Mouse (Mus musculus) embryonic facial prominence, embryonic 10.5 days (tissue): ENCODE results near the gene Gpc6. TPM values are rescaled to one million over a fixed set of nuclear protein-coding genes. Genes with fewer than 3 reads are reported as not detected.

Source experiments
- DNase-seq: peaks from one replicate; pipeline ENCODE4 v3.0.0-alpha.2; 2017; ENCODE audit warnings: low spot score
- H3K27ac ChIP-seq: fragments of 300-500 bp; sonication (generic); replicated peaks from 2 replicates; pipeline ENCODE4 v1.5.1; 2016; ENCODE audit warnings: mild to moderate bottlenecking
- H3K27me3 ChIP-seq: fragments of 300-500 bp; sonication (generic); replicated peaks from 2 replicates; pipeline ENCODE4 v1.6.1; 2016; ENCODE audit warnings: low read depth, mild to moderate bottlenecking; ENCODE audit not compliant: poor library complexity, severe bottlenecking
- H3K36me3 ChIP-seq: fragments of 300-500 bp; sonication (generic); replicated peaks from 2 replicates; pipeline ENCODE4 v1.6.1; 2016; ENCODE audit warnings: mild to moderate bottlenecking, moderate library complexity
- H3K4me1 ChIP-seq: fragments of 300-500 bp; sonication (generic); 2 replicates; pipeline ENCODE4 v1.6.1; 2016
- H3K4me3 ChIP-seq: fragments of 300-500 bp; sonication (generic); 2 replicates; pipeline ENCODE4 v1.5.1; 2016; ENCODE audit warnings: mild to moderate bottlenecking, moderate library complexity
- H3K9me3 ChIP-seq: fragments of 300-500 bp; sonication (generic); 2 replicates; pipeline ENCODE4 v1.6.1; 2016; ENCODE audit warnings: mild to moderate bottlenecking
- WGBS: fragments of 180-500 bp; shearing (Covaris S2); methylation state at CpG from one replicate; pipeline ENCODE4 v1.1.7; 2016; 5-methylcytosine and 5-hydroxymethylcytosine counted together
- polyA plus RNA-seq: library from polyadenylated mRNA; unstranded; fragments of >200 nt; fragmentation: Nextera tagmentation; extraction: Ambion mirVana; gene quantifications from 2 replicates; pipeline ENCODE4 v1.2.1, GENCODE M21; 2016

The Gpc6 gene
- polyA plus RNA-seq, 1 experiment from 2014 or later = 41.4 TPM

- Histone ChIP-seq H3K9me3 (no peaks in the 10 kb centered on the region), H3K27me3 (no peaks in the 10 kb centered on the region), H3K27ac (no peak overlapping the region), H3K4me3 (no peak overlapping the region), H3K36me3 (no peaks in the 10 kb centered on the region), H3K4me1 (no peaks in the 10 kb centered on the region)
- DNase-seq = no peak
- WGBS = 78% methylated on average over 8 of the region's 8 CpGs
Observed at GRCm38 (mm10) chr14:117826294-117827046, 901.4 kb downstream of the Gpc6 start.

GRCm38 (mm10) chr14:117831267-117831666, 906.2 kb downstream of the Gpc6 start:
- H3K27ac ChIP-seq = no peak overlapping the region
- no peaks in the 10 kb centered on the region for H3K4me1 ChIP-seq
- H3K9me3 ChIP-seq = no peaks in the 10 kb centered on the region
- H3K4me3 ChIP-seq = no peak overlapping the region
- H3K27me3 ChIP-seq = no peaks in the 10 kb centered on the region
- no peak for DNase-seq
- no peaks in the 10 kb centered on the region for H3K36me3 ChIP-seq
- 83% methylated on average over 8 of the region's 8 CpGs for WGBS

GRCm38 (mm10) chr14:117831731-117832130, 906.6 kb downstream of the Gpc6 start:
- 63% methylated on average over 4 of the region's 4 CpGs for WGBS
- Histone ChIP-seq H3K27me3 (no peaks in the 10 kb centered on the region), H3K27ac (no peak overlapping the region), H3K9me3 (no peaks in the 10 kb centered on the region), H3K4me1 (no peaks in the 10 kb centered on the region), H3K4me3 (no peak overlapping the region), H3K36me3 (no peaks in the 10 kb centered on the region)
- peak; percentile 15 for DNase-seq

- WGBS = 92% methylated on average over 6 of the region's 6 CpGs
Observed at GRCm38 (mm10) chr14:117835506-117835905, 910.4 kb downstream of the Gpc6 start.

GRCm38 (mm10) chr14:117837021-117837420, 911.9 kb downstream of the Gpc6 start:
- H3K9me3 ChIP-seq = no peaks in the 10 kb centered on the region
- H3K4me3 ChIP-seq = no peak overlapping the region
- no peak overlapping the region for H3K27ac ChIP-seq
- no peak for DNase-seq
- no peaks in the 10 kb centered on the region for H3K27me3 ChIP-seq
- H3K36me3 ChIP-seq = no peaks in the 10 kb centered on the region
- no peaks in the 10 kb centered on the region for H3K4me1 ChIP-seq
- 92% methylated on average over 4 of the region's 4 CpGs for WGBS

More at GRCm38 (mm10) chr14:117835506-117835905, 910.4 kb downstream of the Gpc6 start:
- no peaks in the 10 kb centered on the region for H3K36me3 ChIP-seq
- no peak overlapping the region for H3K27ac ChIP-seq
- H3K27me3 ChIP-seq = no peaks in the 10 kb centered on the region
- DNase-seq = no peak
- H3K4me3 ChIP-seq = no peak overlapping the region
- no peaks in the 10 kb centered on the region for H3K9me3 ChIP-seq
- H3K4me1 ChIP-seq = no peaks in the 10 kb centered on the region

GRCm38 (mm10) chr14:117837715-117838114, 912.6 kb downstream of the Gpc6 start:
- Histone ChIP-seq H3K36me3 (no peaks in the 10 kb centered on the region), H3K4me3 (no peak overlapping the region), H3K4me1 (no peaks in the 10 kb centered on the region), H3K9me3 (no peaks in the 10 kb centered on the region), H3K27me3 (no peaks in the 10 kb centered on the region), H3K27ac (no peak overlapping the region)
- DNase-seq = no peak
- WGBS = 46% methylated on average over 3 of the region's 3 CpGs

GRCm38 (mm10) chr14:117841211-117841610, 916.1 kb downstream of the Gpc6 start:
- DNase-seq = no peak
- WGBS = 83% methylated on average over 4 of the region's 4 CpGs
- Histone ChIP-seq H3K4me3 (no peak overlapping the region), H3K9me3 (no peaks in the 10 kb centered on the region), H3K4me1 (no peaks in the 10 kb centered on the region), H3K27ac (no peak overlapping the region), H3K36me3 (no peaks in the 10 kb centered on the region), H3K27me3 (no peaks in the 10 kb centered on the region)

- H3K4me1 ChIP-seq = no peaks in the 10 kb centered on the region
- WGBS = 83% methylated on average over 14 of the region's 14 CpGs
- no peak overlapping the region for H3K27ac ChIP-seq
- H3K4me3 ChIP-seq = no peak overlapping the region
- no peak for DNase-seq
- H3K9me3 ChIP-seq = no peaks in the 10 kb centered on the region
- H3K36me3 ChIP-seq = no peaks in the 10 kb centered on the region
- H3K27me3 ChIP-seq = no peaks in the 10 kb centered on the region
Observed at GRCm38 (mm10) chr14:117841797-117842553, 916.9 kb downstream of the Gpc6 start.

GRCm38 (mm10) chr14:117849591-117850505, 924.7 kb downstream of the Gpc6 start:
- Histone ChIP-seq H3K9me3 (no peaks in the 10 kb centered on the region), H3K27me3 (no peaks in the 10 kb centered on the region), H3K27ac (no peak overlapping the region), H3K36me3 (no peaks in the 10 kb centered on the region), H3K4me1 (no peaks in the 10 kb centered on the region), H3K4me3 (no peak overlapping the region)
- 86% methylated on average over 11 of the region's 11 CpGs for WGBS
- DNase-seq = no peak

- WGBS = 90% methylated on average over 3 of the region's 3 CpGs
- Histone ChIP-seq H3K36me3 (no peaks in the 10 kb centered on the region), H3K27ac (no peak overlapping the region), H3K4me1 (no peaks in the 10 kb centered on the region), H3K4me3 (no peak overlapping the region), H3K9me3 (0 out of 2 replicates have a peak, but pooled peaks cover 4% of the 10 kb centered on the region), H3K27me3 (no peaks in the 10 kb centered on the region)
- no peak for DNase-seq
Observed at GRCm38 (mm10) chr14:117852266-117852665, 927.2 kb downstream of the Gpc6 start.

GRCm38 (mm10) chr14:117852842-117853241, 927.7 kb downstream of the Gpc6 start:
- Histone ChIP-seq H3K27ac (no peak overlapping the region), H3K4me3 (no peak overlapping the region), H3K4me1 (no peaks in the 10 kb centered on the region), H3K27me3 (no peaks in the 10 kb centered on the region), H3K9me3 (0 out of 2 replicates have a peak, but pooled peaks cover 4% of the 10 kb centered on the region), H3K36me3 (no peaks in the 10 kb centered on the region)
- 88% methylated on average over 2 of the region's 2 CpGs for WGBS
- DNase-seq = no peak

GRCm38 (mm10) chr14:117854498-117854897, 929.4 kb downstream of the Gpc6 start:
- H3K27ac ChIP-seq = no peak overlapping the region
- WGBS = 91% methylated on average over 5 of the region's 5 CpGs
- no peaks in the 10 kb centered on the region for H3K4me1 ChIP-seq
- no peaks in the 10 kb centered on the region for H3K27me3 ChIP-seq
- no peaks in the 10 kb centered on the region for H3K36me3 ChIP-seq
- no peak overlapping the region for H3K4me3 ChIP-seq
- DNase-seq = no peak
- 0 out of 2 replicates have a peak, but pooled peaks cover 4% of the 10 kb centered on the region for H3K9me3 ChIP-seq
